ENCODE assay signal across 9 mouse cellular contexts in the genomic region with DNA sequence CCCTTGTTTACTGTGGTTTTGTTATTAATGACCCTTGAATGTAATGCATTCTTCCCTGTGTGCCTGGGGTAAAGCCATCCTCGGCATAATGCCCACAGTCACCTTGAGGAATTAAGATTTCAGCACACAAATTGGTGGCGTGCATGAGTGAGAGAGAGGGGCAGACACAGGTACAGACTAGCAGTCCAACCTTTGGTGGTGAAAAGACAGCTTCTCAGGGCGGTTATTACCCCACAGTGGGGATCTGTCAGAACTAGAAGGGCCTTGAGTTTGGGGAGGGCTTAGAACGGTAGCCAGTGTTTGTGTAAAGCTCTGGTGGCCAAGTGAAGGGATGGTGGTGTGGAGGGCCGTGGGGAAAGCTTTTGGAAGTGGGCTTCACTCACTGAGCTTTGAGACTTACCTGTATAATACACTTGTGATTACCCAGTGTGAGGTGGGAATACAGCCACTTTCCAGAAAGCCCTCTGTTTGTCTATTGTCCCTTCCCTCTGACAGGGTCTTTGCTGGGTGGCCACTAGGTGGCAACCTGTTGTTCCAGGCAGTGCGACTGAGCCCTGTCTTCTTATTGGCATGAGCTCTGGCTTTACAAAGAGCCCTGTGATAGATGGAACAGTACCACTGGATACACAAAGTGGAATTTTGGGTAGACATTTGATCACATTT. TPM values are rescaled to one million over a fixed set of nuclear protein-coding genes. Genes with fewer than 3 reads are reported as not detected.
DNase-seq lines count a peak whose midpoint lies in the region; ATAC-seq and TF ChIP-seq lines count a peak whose summit lies in the region.
"Had no signal": no experiment of that assay in that cellular context is flagged by ENCODE, and none has a peak within 500 bp of the region (broad histone marks: within the 10 kb centered on the region; RNA-seq: fewer than 3 reads in every experiment).

No protein-coding gene starts in this region.

- peak; percentile 63 for TF ChIP-seq CTCF in bone marrow, adult 2 months (IDR thresholded peaks at IDR 0.05; ENCODE audit: control insufficient read depth, insufficient read depth, low read length)

- no peak overlapping the region for H3K4me3 ChIP-seq in kidney, embryonic 14.5 days (ENCODE audit: low read length)
- no peak overlapping the region for H3K4me3 ChIP-seq in bone marrow, adult 2 months (replicated peaks; ENCODE audit: control insufficient read depth, low read depth, low read length)
- H3K4me3 ChIP-seq in embryonic facial prominence, embryonic 15.5 days (replicated peaks), result no peak overlapping the region
- H3K4me3 ChIP-seq in hindbrain, embryonic 15.5 days, result no peak overlapping the region
- no peak overlapping the region for H3K4me3 ChIP-seq in stomach, embryonic 16.5 days (replicated peaks; ENCODE audit: low read length)
- H3K4me3 ChIP-seq: limb, embryonic 12.5 days had no signal

- H3K27ac ChIP-seq in kidney, embryonic 14.5 days (ENCODE audit: low read depth, low read length), result no peak overlapping the region
- H3K27ac ChIP-seq in bone marrow, adult 2 months (ENCODE audit: control insufficient read depth, insufficient read depth, low read depth, low read length, poor library complexity), result no peak overlapping the region
- no peak overlapping the region for H3K27ac ChIP-seq in embryonic facial prominence, embryonic 15.5 days (replicated peaks)
- no peak overlapping the region for H3K27ac ChIP-seq in hindbrain, embryonic 15.5 days (replicated peaks)
- H3K27ac ChIP-seq in stomach, embryonic 16.5 days (ENCODE audit: low read length), result no peak overlapping the region
- H3K27ac ChIP-seq: limb, embryonic 12.5 days had no signal

- 64% methylated on average over 6 of the region's 6 CpGs for WGBS in kidney, embryonic 14.5 days
- 61% methylated on average over 6 of the region's 6 CpGs for WGBS in bone marrow, adult 2 months
- 63% methylated on average over 6 of the region's 6 CpGs for WGBS in embryonic facial prominence, embryonic 15.5 days
- 56% methylated on average over 6 of the region's 6 CpGs for WGBS in hindbrain, embryonic 15.5 days
- WGBS in stomach, embryonic 16.5 days, result 64% methylated on average over 6 of the region's 6 CpGs

- H3K27me3 ChIP-seq in kidney, embryonic 14.5 days (ENCODE audit: control insufficient read depth, insufficient read depth, low read length), result no peaks in the 10 kb centered on the region
- H3K27me3 ChIP-seq in embryonic facial prominence, embryonic 15.5 days, result no peaks in the 10 kb centered on the region
- no peaks in the 10 kb centered on the region for H3K27me3 ChIP-seq in hindbrain, embryonic 15.5 days
- no peaks in the 10 kb centered on the region for H3K27me3 ChIP-seq in stomach, embryonic 16.5 days (ENCODE audit: control insufficient read depth, insufficient read depth, low read length)
- H3K27me3 ChIP-seq: limb, embryonic 12.5 days had no signal

- no peak overlapping the region for H3K9ac ChIP-seq in kidney, embryonic 14.5 days (ENCODE audit: low read depth, low read length)
- H3K9ac ChIP-seq in embryonic facial prominence, embryonic 15.5 days, result no peak overlapping the region
- no peak overlapping the region for H3K9ac ChIP-seq in hindbrain, embryonic 15.5 days
- no peak overlapping the region for H3K9ac ChIP-seq in stomach, embryonic 16.5 days (ENCODE audit: low read length)
- H3K9ac ChIP-seq: limb, embryonic 12.5 days had no signal

- H3K36me3 ChIP-seq in kidney, embryonic 14.5 days (ENCODE audit: control insufficient read depth, insufficient read depth, low read length), result peaks cover 11% of the 10 kb centered on the region; the same call in 1 of the 2 replicates
- peaks cover 6% of the 10 kb centered on the region; the same call in 1 of the 2 replicates for H3K36me3 ChIP-seq in embryonic facial prominence, embryonic 15.5 days
- peaks cover 13% of the 10 kb centered on the region for H3K36me3 ChIP-seq in hindbrain, embryonic 15.5 days
- H3K36me3 ChIP-seq in stomach, embryonic 16.5 days (ENCODE audit: control insufficient read depth, insufficient read depth, low read length), result no peaks in the 10 kb centered on the region

- peak; percentile 44 for DNase-seq in kidney, adult 11 months
- peak; percentile 64 to 66 for DNase-seq in layer of hippocampus, postnatal 10 days (ENCODE audit: low spot score in 2 of 2)
- peak; percentile 53 for DNase-seq in mesoderm, embryonic 11.5 days (ENCODE audit: low read depth, low spot score)

- no peak overlapping the region for H3K4me2 ChIP-seq in kidney, embryonic 14.5 days (replicated peaks; ENCODE audit: low read depth, low read length)
- H3K4me2 ChIP-seq in embryonic facial prominence, embryonic 15.5 days (replicated peaks), result no peak overlapping the region
- H3K4me2 ChIP-seq in hindbrain, embryonic 15.5 days, result no peak overlapping the region
- H3K4me2 ChIP-seq in stomach, embryonic 16.5 days (ENCODE audit: low read depth, low read length), result no peak overlapping the region
- H3K4me2 ChIP-seq: limb, embryonic 12.5 days had no signal

- H3K9me3 ChIP-seq in kidney, embryonic 14.5 days (ENCODE audit: control insufficient read depth, low read length), result no peaks in the 10 kb centered on the region
- H3K9me3 ChIP-seq in embryonic facial prominence, embryonic 15.5 days (replicated peaks), result no peaks in the 10 kb centered on the region
- no peaks in the 10 kb centered on the region for H3K9me3 ChIP-seq in hindbrain, embryonic 15.5 days
- H3K9me3 ChIP-seq in stomach, embryonic 16.5 days (replicated peaks; ENCODE audit: control insufficient read depth, low read length), result no peaks in the 10 kb centered on the region
- H3K9me3 ChIP-seq: limb, embryonic 12.5 days had no signal

- TF ChIP-seq POLR2A in bone marrow, adult 2 months (IDR thresholded peaks at IDR 0.05; ENCODE audit: borderline replicate concordance, control insufficient read depth, low read depth, low read length), result no peak

- no peak for ATAC-seq in kidney, embryonic 14.5 days (ENCODE audit: low FRiP score, low TSS enrichment)
- ATAC-seq in embryonic facial prominence, embryonic 15.5 days (ENCODE audit: insufficient number of reproducible peaks, low FRiP score, low TSS enrichment, low read depth), result 0 out of 2 replicates have a peak, but pooled peaks have one; percentile 40
- peak; percentile 73 for ATAC-seq in hindbrain, embryonic 15.5 days (ENCODE audit: low FRiP score, low read depth)
- peak; percentile 65; the same call in 1 of the 2 replicates for ATAC-seq in stomach, embryonic 16.5 days (ENCODE audit: insufficient read depth, low FRiP score)

- peaks cover 14% of the 10 kb centered on the region; the same call in 1 of the 2 replicates for H3K4me1 ChIP-seq in kidney, embryonic 14.5 days (ENCODE audit: control insufficient read depth, insufficient read depth, low read length)
- H3K4me1 ChIP-seq in bone marrow, adult 2 months (ENCODE audit: control insufficient read depth, insufficient read depth, low read length), result no peaks in the 10 kb centered on the region
- 0 out of 2 replicates have a peak, but pooled peaks cover 6% of the 10 kb centered on the region for H3K4me1 ChIP-seq in embryonic facial prominence, embryonic 15.5 days
- no peaks in the 10 kb centered on the region for H3K4me1 ChIP-seq in hindbrain, embryonic 15.5 days (replicated peaks)
- H3K4me1 ChIP-seq in stomach, embryonic 16.5 days (ENCODE audit: control insufficient read depth, insufficient read depth, low read length), result peaks cover 9% of the 10 kb centered on the region; the same call in 1 of the 2 replicates

RNA-seq across cellular contexts. Expression of a gene that starts 59.2 kb away (rescaled TPM):
- polyA plus RNA-seq in kidney, embryonic 14.5 days (2014; fragmentation: Nextera tagmentation; extraction: Ambion mirVana), result 21.0 and 29.8 TPM in 2 replicates
- 1.9 and 3.6 TPM in 2 replicates for polyA plus RNA-seq in bone marrow, adult 2 months (2011; ENCODE audit: insufficient read depth, insufficient read length, low replicate concordance, missing spikeins)
- 19.0 and 20.1 TPM in 2 replicates for polyA plus RNA-seq in embryonic facial prominence, embryonic 15.5 days (2015; fragmentation: Nextera tagmentation; extraction: Ambion mirVana)
- polyA plus RNA-seq in hindbrain, embryonic 15.5 days (2015; fragmentation: Nextera tagmentation; extraction: Ambion mirVana), result 47.4 and 50.1 TPM in 2 replicates
- 100 to 1,000 TPM; 103 to 104 TPM for total RNA-seq in layer of hippocampus, postnatal 10 days (2021)
- 19.3 and 20.7 TPM in 2 replicates for polyA plus RNA-seq in stomach, embryonic 16.5 days (2015; fragmentation: Nextera tagmentation; extraction: Ambion mirVana)
